Mouse (Mus musculus) adrenal gland, adult (tissue): Measurements from ENCODE around the gene Lrrc25.
A peak's percentile ranks its signal among the peaks of the same experiment; 100 is the strongest.
"Not testable (repeated sequence)": the region's sequence is repeated elsewhere in the genome, so short reads cannot be mapped to it uniquely, and the experiment has no call there.

Experiments used
- DNase-seq, 2 experiments: peaks; one replicate each; pipeline ENCODE4 v3.0.0; 2022 to 2023; ENCODE audit warnings: low spot score in 1 of 2; ENCODE audit not compliant: inconsistent age in 2 of 2

The Lrrc25 gene

GRCm38 (mm10) chr8:70615894-70616293 is at the start of gene Lrrc25:
Gene Lrrc25, plus strand, starts transcription at chr8:70616155.
- no peak for DNase-seq

GRCm38 (mm10) chr8:70570360-70570759 is 45.6 kb upstream of the Lrrc25 start:
- peak; percentile 62 to 87 for DNase-seq

- no peak for DNase-seq
These were observed 45.0 kb upstream of the Lrrc25 start for GRCm38 (mm10) chr8:70570990-70571389.

- no peak for DNase-seq
These were observed 41.7 kb upstream of the Lrrc25 start for GRCm38 (mm10) chr8:70574302-70574701.

- DNase-seq = peak; percentile 77 to 87
These were observed 41.0 kb upstream of the Lrrc25 start for GRCm38 (mm10) chr8:70574915-70575314.

GRCm38 (mm10) chr8:70577207-70577606 is 38.7 kb upstream of the Lrrc25 start:
- DNase-seq = no peak

GRCm38 (mm10) chr8:70583476-70584387 is 32.2 kb upstream of the Lrrc25 start:
- peak in 1 of 2 experiments; percentile 85 for DNase-seq

- DNase-seq = peak; percentile 82 to 89
These were observed 31.2 kb upstream of the Lrrc25 start for GRCm38 (mm10) chr8:70584606-70585257.

- peak; percentile 83 to 92 for DNase-seq
These were observed 30.7 kb upstream of the Lrrc25 start for GRCm38 (mm10) chr8:70585258-70585652.

GRCm38 (mm10) chr8:70587955-70588354 is 28.0 kb upstream of the Lrrc25 start:
- DNase-seq = not testable (repeated sequence)

GRCm38 (mm10) chr8:70591569-70591968 is 24.4 kb upstream of the Lrrc25 start:
- no peak for DNase-seq

GRCm38 (mm10) chr8:70593173-70593572 is 22.8 kb upstream of the Lrrc25 start:
- peak; percentile 88 to 89 for DNase-seq

- DNase-seq = peak; percentile 96 to 98
These were observed 21.9 kb upstream of the Lrrc25 start, which contains the start of gene Isyna1 for GRCm38 (mm10) chr8:70593961-70594609. Gene Isyna1, plus strand, starts transcription at chr8:70594373.

- peak; percentile 61 to 77 for DNase-seq
These were observed 21.1 kb upstream of the Lrrc25 start for GRCm38 (mm10) chr8:70594621-70595564.

- DNase-seq = no peak
These were observed 20.1 kb upstream of the Lrrc25 start for GRCm38 (mm10) chr8:70595811-70596210.

GRCm38 (mm10) chr8:70596216-70596615 is 19.7 kb upstream of the Lrrc25 start:
- DNase-seq = no peak

GRCm38 (mm10) chr8:70596775-70597416 is 19.1 kb upstream of the Lrrc25 start:
- peak in 1 of 2 experiments; percentile 47 for DNase-seq

- peak; percentile 61 to 66 for DNase-seq
These were observed 18.3 kb upstream of the Lrrc25 start for GRCm38 (mm10) chr8:70597417-70598272.

GRCm38 (mm10) chr8:70598283-70598682 is 17.7 kb upstream of the Lrrc25 start:
- peak; percentile 90 to 96 for DNase-seq
